Mouse (Mus musculus): ENCODE results near the gene Tomm5.
A peak's percentile ranks its signal among the peaks of the same experiment; 100 is the strongest.
"Not testable (repeated sequence)": the region's sequence is repeated elsewhere in the genome, so short reads cannot be mapped to it uniquely, and the experiment has no call there.

The Tomm5 gene

DNA sequence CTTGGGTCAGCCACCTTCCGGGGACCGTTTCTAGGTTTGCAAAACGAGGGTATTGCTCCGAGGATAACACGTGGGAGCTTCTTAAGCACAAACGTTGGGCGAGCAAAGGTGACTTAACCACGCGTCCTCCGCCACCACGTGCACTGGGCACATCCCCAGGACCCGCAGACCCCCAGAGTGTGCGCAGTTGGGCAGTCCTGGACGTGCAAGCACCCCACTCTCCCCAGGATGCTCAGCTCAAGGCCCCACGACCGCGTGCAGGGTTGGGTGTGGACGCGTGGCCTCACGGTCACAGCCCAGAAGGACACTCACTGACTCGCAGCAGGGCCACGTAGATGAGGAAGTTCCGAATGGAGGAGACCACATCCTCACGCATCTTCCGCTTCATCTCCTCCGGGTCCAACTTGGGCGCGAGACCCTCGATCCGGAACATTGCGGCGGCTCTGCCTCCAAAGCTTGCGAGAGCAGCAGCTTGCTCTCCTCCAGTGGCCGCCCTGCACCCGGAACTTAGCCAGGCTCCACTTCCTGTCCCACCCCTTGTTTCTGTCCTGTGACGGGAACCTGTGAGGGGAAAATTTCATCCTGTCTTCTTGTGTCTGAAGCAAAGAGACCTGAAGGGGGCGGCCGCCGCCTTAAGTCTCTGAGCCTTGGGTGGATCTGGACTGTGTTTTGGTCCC is at the start of gene Tomm5:
TSS of gene Tomm5 (minus strand) at position 514 of the 677 bp plus-strand sequence.
- DNase-seq (ENCODE audit: extremely low spot score) = peak; percentile 88

- no peak for DNase-seq (ENCODE audit: extremely low spot score)
These were observed 48.5 kb upstream of the Tomm5 start for GRCm38 (mm10) chr4:45156433-45156832.

DNA sequence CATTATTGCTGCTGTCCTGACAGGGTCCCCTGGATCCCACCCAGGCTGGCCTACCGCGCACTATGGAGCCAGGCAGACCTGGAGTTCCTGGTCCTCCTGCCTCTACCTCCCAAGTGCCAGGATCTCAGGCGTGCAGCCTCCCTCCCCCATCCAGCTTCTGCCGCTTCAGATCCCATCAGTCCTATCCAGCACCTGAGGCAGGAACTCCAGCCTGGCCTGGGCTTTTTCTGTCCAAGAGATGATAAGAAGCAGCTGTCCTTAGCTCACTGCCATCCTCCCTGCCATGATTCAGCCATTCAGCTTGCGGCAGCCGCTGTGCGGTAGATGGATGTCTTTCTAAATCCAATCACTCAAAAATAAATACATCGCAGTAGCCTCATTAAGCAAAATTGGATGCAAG is 35.1 kb upstream of the Tomm5 start:
- DNase-seq (ENCODE audit: extremely low spot score) = no peak

DNA sequence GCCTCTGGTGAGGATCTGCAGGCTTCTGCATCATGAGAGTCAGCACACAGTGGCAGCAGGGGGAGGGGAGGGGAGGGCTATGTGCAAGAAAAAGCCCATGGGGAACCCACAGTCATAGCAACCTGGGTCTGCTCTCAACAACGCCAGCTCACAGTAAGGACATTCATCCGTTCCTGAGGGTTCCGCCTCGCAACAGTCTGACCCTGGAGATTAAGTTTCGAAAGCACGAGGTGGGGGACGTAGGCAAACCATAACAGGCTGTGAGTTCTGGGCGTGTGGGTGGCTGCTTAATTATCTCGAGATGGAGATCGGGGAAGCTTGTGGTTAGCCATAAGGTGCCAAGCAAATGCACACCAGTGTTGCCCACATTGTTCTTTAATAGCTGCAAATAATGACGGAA is 34.5 kb upstream of the Tomm5 start:
- no peak for DNase-seq (ENCODE audit: extremely low spot score)

GRCm38 (mm10) chr4:45141835-45142234 is 33.9 kb upstream of the Tomm5 start:
- DNase-seq (ENCODE audit: extremely low spot score) = no peak

DNA sequence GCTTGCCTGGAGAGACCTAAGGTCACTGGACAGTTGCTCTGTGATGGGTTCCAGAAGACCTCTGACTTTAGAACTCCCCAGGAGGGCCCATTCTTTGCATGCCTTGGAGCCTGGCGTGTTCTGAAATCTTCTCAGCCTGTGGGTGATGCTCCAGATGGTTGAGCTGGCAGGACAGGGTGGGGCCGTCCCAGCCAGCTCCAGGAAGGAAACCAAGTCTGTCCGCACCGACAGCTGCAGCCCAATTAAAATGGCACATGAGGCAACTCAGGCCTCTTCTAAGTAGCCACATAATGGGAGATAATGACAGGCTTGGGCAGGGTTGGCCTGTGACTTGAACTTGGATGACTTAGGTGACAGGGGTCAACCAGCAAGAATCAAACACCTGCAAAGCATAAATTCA is 29.7 kb upstream of the Tomm5 start:
- no peak for DNase-seq (ENCODE audit: extremely low spot score)

GRCm38 (mm10) chr4:45134471-45134870 is 26.6 kb upstream of the Tomm5 start:
- no peak for DNase-seq (ENCODE audit: extremely low spot score)

- DNase-seq (ENCODE audit: extremely low spot score) = no peak
These were observed 23.1 kb upstream of the Tomm5 start for GRCm38 (mm10) chr4:45131021-45131420.

- no peak for DNase-seq (ENCODE audit: extremely low spot score)
These were observed 13.4 kb upstream of the Tomm5 start for GRCm38 (mm10) chr4:45121311-45121710.

- no peak for DNase-seq (ENCODE audit: extremely low spot score)
These were observed 669 bp upstream of the Tomm5 start for GRCm38 (mm10) chr4:45108456-45109110.

GRCm38 (mm10) chr4:45107066-45107465 is 848 bp downstream of the Tomm5 start:
- no peak for DNase-seq (ENCODE audit: extremely low spot score)

GRCm38 (mm10) chr4:45106409-45106808 is 1.5 kb downstream of the Tomm5 start:
- no peak for DNase-seq (ENCODE audit: extremely low spot score)

- peak; percentile 76 for DNase-seq (ENCODE audit: extremely low spot score)
These were observed 10.6 kb downstream of the Tomm5 start for GRCm38 (mm10) chr4:45097198-45097872.

GRCm38 (mm10) chr4:45084895-45085290 is 23.0 kb downstream of the Tomm5 start:
- DNase-seq (ENCODE audit: extremely low spot score) = no peak

DNA sequence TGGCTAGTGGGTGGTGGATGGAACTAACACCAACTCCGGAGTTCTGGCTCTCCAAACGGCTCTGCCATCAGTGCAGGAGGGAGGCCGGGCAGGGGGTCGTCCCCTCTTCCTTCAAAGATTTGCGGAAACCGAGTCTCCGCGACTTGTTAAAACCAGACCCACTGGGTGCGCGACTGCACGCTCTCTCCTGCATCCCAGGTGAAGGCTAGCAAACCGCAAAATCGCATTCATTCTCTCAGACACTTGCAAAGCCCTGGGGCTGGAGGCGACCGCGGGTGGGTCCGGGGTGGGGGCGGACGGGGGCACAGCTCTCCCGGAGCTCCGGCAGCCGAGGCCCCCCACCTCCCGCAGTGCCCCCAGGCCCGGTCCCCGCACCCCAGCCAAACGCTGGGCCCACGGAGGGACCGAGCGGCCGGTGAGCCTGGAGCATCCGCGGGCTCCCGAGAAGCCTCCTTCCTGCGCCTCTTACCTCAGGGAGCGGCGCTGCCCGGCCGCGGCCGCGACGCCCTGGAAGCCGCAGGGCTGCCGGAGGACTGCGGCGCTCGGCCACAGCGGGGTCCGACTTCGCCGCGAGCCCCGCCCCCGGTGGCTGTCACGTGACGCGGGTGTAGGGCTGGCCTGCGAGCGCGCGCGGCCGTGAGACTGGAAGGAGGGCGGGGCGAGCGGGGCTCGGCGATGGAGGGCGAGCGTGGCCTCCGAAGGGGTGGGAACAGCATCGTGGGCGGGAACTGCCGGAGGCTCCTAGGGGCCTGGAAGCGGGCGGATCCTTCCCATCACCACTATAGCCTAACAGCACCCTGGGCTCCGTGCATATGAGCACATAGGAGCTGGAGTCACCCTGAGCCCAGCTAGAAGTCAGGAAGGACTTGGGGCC is 23.7 kb downstream of the Tomm5 start, which contains the start of gene Fbxo10:
TSS of gene Fbxo10 (minus strand) at position 584 of the 874 bp plus-strand sequence.
- DNase-seq (ENCODE audit: extremely low spot score) = peak; percentile 93

DNA sequence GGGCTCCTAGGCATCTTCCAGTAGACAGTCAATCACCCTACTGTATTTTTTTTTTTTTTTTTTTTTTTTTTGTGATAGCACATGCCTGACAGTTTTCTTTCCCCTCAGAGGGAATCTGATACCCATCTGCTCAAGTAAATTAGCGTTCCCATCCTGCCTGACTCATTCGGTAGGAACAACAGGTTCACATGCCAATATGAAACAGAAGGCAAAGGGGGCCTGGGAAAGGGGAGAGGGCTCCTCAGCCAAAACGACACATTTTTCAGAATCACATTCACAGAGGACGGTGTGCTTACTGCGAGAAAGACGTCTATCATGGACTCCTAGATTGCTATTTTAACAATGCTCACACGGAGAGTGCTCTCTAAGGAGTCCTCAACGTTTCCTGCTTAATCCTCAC is 24.4 kb downstream of the Tomm5 start:
- DNase-seq (ENCODE audit: extremely low spot score) = peak; percentile 12

DNA sequence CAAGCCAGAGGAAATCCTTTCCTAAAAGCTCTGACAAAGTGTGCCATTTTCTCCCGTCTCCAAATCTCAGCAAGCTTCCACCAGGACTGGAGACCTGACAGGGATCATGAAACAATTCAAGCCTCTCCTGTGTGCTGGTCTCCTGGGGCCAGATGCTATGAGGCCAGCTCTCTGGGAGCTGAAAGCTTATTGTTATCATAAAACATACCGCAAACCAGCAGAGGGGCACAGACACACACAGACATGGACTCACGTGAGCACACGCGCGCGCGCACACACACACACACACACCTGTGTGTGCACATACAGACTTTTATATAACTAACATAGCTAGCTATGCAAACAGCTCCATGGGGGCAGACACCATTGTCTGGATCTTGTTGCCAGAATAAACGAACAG is 25.0 kb downstream of the Tomm5 start:
- no peak for DNase-seq (ENCODE audit: extremely low spot score)

DNA sequence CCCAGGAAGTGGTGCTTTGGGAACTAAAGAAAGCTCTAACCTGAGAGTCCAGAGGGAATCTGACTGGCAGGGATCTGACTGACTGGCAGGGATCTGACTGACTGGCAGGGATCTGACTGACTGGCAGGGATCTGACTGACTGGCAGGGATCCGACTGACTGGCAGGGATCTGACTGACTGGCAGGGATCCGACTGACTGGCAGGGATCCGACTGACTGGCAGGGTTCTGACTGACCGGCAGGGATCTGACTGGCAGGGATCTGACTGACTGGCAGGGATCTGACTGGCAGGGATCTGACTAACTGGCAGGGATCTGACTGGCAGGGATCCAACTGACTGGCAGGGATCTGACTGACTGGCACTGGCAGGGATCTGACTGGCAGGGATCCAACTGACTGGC is 26.9 kb downstream of the Tomm5 start:
- not testable (repeated sequence) for DNase-seq (ENCODE audit: extremely low spot score)

DNA sequence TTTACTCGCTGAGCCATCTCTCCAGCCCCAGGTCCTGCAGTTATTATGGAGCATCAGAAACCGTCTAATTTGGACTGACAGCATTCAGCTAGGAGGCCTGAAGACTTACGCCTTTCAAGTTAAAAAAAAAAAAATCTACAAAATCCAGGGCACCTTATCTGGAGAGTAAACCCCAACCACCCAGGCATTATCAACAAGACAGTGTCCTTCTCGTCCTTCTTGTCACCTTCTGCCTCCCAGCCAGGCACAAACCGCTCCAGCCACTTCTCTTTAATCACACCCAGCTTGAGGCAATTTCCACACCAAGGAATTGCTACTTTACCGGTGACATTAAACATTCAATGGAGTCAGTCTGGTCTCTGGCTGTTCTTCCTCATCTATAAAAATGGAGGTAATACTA is 34.4 kb downstream of the Tomm5 start:
- no peak for DNase-seq (ENCODE audit: extremely low spot score)

DNA sequence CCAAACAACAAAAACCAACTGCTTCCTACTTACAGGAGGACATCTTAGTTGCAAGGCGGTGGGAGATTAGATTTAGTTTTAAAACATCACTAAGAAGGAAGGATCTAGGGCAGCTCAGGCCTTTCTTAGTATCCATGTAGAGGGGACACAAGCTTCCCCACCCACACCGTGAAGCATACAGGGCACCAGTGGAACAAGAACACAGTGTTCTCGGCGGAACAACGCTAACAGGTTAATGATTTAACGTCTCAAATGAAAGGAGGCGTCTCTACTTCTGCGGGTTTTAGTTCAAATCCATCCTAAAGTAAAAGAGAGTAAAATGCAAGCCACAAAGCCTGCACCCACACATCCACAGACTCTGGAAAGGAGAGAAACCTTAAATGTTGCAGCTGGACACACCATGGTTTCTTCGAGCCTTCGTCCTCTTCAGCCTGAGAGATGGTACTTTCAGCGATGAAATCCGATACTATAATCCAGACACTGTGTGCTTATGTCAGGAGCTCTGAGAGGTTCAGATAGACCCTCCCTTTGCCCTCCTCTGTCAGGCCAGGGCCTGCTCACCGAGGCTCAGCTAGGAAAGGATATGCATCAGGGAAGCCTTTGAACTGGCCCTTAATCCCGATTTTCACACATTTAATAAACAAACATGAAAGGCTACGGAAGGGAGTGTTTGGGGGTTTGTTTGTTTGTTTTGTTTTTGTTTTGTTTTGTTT is 35.5 kb downstream of the Tomm5 start:
- DNase-seq (ENCODE audit: extremely low spot score) = no peak

- no peak for DNase-seq (ENCODE audit: extremely low spot score)
These were observed 40.2 kb downstream of the Tomm5 start for GRCm38 (mm10) chr4:45067742-45068141.
